Mouse (Mus musculus) MEL-GATA-1-ER (cell line): ENCODE results near the gene Isg15.

ENCODE experiments used
- DNase-seq: peaks from one replicate; pipeline ENCODE4 v3.0.0-alpha.2; 2012; ENCODE audit warnings: low read depth; ENCODE audit errors: extremely low read depth

The Isg15 gene

DNA sequence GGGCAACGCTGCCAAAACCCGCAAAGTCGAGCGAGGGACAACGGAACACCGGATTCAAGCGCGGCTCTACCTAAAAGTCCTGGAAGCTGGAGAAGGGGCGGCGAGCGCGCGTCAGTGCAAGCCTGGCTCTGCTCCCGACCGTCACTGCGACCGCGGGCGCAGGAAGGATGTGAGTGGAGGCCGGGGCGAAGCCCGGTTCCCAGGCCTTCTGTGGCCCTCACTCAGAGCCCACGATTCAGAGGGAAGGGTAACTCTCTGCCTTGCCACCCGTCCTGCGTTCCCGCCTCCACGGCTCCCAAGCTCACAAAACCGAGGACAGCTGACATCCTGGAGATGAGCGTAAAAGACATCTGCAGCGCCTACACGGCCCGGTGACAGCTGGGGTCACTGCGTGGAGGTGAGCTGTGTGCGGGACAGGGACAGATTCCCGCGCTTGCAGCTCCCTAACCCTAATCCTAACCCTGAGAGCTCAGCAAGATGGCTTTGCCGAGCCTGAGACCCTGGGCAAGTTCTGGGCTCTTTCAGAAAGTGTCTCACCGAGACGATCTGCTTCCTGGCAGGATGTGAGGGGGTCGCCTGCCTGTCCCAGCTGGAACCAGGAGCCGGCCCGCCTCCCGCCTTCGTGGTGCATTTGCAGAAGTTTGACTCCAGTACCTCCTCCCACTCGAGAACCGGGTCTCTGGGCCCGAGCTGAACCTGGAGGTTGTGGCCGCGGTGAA is 3.0 kb upstream of the Isg15 start:
- no peak for DNase-seq

DNA sequence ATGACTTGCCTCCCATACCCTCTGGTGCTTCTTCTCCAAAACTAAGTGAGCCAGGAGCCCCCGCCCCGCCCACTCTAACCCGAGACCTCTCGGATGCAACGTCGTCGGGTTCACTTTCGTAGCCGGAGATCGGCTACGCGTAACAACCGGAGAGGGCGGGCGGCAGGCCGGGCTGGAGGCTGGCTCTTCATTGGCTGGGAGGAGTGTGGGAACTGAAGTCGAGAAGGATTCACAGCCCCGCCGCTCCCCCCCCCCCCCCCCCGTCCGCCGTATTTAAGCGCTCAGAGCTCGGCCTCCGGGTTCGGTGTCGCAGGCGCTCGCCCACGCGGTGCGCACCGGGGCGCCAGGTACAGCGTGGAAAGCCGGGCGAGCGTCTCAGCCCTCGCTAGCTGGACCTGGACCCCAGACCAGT is 2.4 kb upstream of the Isg15 start, which contains the start of gene AW011738:
TSS of gene AW011738 (plus strand) at position 304 of the 412 bp plus-strand sequence.
- DNase-seq = peak; percentile 81

DNA sequence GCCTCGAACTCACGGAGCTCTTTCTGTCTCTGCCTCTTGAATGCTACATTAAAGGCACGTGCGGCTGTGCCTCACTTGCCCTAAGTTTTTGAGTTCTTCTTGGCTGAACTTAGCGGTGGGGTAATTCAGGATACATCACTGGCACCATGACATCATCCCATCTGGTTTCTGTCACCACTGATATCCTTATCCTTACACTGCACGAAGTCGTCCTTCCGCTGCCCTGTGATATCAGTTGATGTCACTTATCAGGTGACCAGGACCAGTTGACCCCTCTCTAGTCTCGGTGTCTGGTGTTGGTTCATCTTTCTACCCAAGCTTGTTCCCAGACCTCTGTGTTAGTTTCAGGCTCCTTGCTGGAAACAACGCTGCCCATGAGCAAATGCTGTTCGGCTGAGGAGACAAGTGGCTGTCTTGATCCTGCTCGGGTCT is 1.9 kb upstream of the Isg15 start:
- peak; percentile 83 for DNase-seq

DNA sequence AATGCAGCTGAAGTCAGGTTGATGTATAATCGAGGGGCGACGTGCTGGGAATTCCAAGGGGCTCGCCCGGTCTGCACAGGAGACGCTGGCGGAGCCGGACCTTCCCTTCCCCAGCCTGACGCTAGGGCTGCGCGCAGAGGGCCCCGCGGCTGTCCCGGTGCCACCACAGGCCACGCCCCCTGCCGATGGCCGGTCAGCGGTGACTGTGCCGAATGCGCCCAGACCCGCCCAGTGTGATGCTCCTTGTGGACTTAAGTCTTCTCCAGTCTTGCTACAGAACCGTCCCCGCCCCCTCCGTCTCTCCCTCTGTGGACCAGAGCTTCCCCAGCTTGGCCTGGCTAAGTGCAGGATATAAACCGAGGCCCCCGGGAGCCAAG is 2.8 kb downstream of the Isg15 start:
- DNase-seq = no peak

DNA sequence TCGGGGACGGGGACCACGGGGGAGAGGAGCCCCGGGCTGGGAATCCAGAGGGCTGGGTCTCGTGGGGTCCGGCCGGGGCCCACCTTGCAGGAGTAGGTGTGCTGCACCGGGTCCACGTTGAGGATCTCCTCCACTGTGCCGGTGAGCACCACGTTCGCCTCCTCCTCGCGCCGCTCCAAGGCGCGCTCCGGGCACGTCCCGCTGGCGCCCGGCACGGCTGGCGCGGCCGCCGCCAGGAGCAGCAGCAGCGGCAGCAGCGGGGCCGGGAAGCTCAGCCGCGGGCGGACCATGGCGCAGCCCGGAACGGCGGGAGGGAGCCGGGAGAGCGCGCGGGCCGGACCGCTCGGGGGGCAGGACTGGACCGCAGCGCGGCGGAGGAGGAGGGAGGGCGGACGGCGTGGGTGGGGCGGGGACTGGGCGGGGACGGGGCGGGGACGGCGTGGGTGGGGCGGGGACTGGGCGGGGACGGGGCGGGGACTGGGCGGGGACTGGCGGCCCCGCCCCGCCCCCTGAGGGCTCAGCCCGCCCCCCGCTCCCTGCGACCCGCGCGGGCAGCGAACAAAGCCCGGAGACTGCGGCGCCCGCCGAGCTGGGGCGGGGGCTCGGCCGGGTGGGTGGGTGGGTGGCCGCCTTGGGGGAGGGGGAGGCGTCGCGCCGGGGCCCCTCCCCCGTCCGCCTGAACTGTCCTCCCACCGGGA is 3.3 kb downstream of the Isg15 start, which contains the start of gene Agrn:
TSS of gene Agrn (minus strand) at position 358 of the 698 bp plus-strand sequence.
- DNase-seq = no peak

DNA sequence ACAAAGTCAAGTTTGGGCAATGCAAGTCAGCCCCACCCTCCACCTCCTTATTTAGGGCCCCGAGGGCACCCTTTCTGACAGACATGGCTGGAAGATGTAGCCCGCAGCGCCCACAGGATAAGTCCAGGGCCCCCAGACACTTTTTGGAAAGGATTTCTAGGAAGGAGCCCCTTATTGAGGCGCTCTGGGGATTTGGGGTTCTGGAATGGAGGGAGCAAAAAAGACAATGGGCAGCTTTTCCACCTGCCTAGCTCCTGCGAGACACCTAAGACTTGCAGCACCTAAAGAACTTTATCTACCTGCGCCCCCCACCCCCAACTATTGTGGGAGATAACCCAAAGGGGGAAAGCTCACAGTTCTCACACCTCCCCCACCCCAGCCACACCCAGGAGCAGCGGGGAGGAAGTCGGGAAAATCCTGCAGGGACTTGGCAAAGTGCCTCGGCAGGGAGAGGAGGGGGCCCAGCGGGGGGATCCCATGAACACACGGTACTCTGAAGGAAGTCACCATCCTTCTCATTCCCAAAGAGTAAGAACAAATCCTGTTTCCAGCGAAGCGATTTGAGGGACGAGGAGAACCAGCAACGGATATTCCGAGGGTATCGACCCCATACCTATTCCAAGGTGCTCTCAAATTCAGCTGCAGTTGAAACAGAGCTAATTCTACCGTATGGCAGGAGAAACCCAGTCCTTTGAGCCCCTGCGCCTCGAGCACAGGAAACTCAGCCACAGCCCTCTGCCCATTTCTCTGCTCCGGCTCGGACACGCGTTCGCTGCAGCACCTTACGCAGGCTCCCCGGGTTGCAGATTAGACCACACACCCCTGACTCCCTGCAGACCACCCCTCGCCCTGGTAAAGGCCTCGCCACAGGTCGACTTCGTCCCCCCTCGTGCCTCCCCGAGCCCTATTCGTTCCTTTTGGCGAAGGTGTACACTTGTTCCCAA is 4.4 kb downstream of the Isg15 start:
- no peak for DNase-seq

DNA sequence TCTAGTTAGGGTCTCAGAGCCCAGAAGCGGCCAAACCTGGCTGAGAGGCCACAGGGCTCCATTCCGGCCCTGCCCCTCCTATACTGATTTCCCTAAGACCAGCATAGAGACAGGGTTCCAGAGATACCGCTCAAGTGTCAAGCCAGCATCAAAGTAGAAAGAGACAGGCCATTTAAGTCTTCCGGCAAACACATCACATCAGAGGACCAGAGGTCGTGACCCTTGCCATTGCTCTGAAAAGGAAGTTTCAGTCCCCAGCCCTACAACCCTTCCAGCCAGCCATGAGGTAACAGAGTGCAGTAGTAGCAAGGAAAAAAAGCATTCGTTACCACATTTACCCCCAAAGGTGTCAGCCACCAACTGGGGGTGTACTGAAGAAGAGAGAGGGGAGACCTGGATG is 6.3 kb downstream of the Isg15 start:
- no peak for DNase-seq

DNA sequence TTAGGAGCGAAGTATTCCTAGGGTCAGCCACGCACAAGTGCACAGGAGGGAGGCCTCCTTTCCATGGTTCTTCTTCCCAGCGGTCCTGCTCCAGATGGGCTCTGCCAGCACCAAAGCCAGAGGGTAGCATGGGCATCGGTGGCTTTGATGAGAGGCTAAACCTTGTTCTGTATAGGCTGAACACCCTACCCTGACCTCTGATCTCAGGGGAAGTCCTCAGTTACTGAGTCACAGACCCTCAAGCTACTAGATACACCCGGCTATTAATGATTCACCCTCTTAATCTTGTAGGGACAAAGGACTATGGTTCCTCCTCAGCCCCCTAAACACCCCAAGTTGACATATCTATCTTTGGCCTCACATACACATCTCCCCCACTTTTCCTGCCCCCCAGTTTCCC is 6.7 kb downstream of the Isg15 start:
- DNase-seq = no peak

DNA sequence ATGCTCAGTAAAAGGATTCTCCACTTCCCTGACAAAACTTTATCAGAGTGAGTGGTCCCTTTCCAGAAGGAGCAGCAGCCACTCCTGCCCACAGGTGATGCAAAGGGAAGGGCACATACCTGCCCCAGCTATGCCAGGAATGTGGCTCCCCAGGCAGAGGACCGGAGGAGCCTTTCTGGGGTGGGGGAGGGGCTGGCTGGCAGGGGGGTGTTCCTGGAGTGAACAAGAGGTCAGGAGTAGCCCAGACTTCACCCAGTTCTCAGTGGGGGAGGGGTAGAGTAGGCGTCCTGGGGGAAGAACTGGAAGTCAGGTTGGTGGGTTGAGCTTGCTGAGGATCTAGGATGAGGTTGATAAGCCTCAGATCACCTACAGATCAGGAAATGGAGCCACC is 7.4 kb downstream of the Isg15 start:
- DNase-seq = no peak

DNA sequence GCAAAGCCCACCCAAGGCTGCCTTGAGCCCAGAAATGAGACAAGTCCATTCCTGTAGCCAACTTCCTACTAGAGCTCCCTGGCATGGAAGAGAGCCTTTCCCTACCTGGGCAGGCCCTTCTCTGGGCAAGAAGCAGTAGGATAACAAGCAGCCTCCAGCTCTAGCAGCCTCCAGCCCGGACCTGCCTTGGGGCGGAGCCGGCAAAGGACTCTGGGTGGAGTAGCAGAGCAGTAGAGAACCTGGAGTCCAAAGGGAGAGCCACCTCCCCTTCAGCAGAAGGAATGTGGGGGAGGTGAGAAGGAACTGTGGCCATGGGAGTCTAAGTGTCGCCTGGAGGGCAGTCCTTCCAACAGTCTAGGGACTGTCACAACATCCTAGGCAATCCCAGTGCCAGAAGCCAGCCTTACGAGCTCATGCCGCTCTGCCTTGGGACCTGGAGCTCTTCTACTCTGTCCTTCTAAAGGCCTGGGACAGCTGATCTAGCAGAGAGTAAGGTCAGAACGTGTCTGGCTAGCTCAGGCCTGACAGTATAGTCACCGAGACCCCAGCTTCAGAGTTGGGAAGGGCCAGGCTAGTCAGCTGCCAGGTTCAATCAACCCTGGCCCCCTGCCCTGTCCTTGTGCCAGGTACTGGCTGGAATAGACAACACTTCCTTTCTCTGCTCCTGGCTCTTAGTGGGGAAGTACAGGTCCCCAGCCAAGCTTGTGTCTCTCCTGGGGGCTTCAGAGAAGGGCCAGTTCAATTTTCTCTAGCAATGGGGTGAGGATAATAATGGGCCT is 8.0 kb downstream of the Isg15 start:
- no peak for DNase-seq

DNA sequence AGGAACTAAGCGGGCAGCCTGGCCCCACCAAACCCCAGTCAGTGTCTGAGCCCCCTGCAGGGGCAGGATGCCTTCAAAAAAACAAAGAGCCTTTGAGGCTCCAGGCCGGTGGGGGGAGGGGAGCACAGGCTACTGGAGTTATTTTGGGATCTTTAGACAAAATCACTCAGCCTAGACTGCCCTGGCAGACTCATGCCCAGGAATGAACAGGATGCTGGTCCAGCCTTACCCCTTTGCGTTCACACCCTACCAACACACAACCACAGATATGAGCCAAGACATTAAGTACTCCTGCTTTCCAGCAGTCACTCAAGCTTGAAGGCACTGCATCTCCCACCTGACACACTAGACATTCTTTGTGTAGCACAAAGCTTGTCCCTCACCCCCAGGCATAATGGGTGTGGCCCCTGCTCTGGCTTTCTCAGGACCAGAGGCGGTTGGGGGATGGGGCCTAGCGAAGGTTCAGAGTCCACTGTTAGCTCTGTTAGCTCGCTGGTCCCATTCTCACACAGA is 11.8 kb downstream of the Isg15 start:
- DNase-seq = no peak

DNA sequence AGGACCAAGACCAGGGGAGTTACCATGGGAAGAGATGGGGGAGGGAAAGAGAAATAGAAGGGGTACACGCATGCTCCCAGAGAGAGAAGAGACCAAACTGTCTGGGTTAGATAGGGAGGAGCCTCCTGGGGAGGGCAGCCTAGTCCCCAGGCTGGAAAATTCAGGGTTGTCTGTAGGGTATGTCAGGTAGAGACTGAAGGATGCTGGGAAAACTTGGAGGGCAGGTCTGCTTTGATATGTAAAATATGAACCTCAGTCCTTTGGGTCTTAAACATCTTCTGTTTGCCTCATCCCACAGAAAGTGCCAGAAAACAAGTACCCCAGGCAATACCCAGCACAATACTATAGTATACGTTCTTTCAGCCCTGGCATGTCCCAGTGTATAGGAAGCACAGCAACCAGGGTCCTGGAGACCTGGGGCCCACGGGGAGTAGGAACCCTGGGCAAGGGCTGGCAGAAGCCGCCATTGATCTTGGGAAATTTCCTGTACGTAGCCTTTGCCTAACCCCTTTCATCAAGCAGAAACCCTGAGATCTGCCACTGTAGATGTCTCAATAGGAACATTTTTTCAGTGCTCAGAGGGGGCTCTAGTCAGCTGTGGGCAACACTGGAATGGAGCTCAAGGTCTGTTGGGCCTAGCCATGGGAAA is 12.3 kb downstream of the Isg15 start:
- no peak for DNase-seq

DNA sequence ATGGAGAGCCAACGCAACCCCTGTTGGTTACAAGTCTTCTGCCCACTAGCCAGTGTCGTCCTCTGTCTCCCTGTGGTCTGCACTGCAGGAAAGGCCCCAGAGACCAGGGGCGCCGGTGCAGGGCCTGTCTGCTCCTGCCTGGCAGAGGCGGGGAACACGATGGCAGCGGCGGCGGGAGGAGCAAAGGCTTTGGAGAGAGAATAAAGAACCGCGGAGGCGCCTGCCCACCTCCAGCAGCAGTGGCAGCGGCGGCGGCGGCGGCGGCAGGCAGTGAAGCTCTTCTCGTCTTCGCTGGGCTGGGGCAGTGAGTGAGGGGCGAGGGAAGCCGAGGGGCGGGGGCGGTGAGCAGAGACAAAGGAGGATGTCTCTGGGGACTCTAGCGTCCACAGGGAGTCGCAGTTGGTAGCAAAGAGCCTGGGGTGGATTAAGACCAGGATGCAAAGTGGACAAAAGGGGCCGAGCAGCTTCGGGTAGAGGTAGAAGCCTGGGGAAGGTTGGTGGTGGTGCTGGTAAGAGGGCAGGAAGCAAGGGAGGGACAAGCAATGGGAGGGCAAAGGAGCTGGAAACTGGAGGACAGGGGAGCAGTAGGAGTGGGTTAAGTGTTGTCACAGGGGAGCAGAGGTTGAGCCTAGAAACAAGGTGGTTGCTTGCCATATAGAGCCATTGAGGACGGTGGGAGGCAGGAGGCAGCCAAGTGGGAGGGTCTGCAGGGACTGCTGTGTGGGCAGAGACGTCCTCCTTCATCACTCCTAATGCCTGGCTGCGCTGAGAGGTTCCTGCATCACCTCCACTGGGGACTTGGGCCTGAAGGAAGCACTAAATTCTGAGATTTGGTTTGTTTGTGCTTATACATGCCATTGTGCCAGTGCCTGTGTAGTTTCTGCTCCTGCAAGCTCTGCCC is 14.4 kb downstream of the Isg15 start:
- no peak for DNase-seq

DNA sequence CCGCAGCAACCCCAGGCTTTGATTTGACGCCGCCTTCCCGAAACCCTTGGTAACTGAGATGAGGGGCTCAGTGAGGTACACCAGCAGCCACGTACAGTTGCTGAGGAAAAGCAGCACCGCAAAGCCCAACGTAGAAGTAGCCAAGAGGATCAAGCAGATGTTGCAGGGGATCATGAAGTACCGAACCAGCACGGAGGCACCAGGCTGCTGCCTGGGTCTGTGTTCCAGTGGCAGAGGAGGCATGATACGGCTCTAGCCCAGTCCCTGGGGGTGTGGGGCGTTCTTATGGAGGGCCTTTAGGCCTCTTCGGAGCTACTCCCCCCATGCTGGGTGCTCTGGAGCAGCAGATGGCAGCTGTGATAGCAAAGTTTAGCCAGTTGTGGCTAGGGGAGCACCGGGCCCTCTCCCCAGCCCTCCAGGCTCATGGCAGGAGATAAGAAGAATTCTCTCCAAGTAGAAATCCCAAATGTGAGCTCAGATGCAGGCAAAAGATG is 15.1 kb downstream of the Isg15 start:
- peak; percentile 73 for DNase-seq

DNA sequence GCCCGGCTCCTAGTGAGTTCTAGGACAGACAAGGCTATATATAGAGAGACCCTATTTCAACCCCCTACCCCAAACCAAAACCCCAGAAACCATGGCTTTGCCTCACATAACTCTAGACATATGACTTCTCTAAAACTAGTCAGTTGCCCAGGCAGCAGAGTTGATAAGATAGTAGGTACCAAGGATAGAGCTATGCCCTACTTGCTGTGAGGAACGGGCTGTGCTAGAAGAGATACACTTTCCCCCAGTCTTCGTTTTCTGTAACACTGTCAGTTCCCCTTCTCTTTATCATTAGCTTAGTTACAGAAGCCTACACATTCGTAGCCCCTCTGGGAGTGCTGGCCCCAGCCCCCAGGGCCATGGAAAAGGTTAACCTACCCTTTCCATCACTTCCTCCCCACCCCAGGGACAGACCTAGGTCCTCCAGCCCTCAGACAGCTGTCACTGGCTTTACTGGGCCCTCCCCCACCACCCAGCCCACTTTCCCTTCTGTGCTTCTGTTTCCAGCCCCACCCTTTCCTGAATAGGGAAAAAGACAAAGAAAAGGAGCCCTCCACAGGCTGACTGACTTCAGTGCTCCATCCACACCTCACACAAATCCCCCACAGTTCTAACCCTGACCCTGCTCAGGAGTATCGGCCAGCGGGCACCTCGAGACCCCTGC is 16.2 kb downstream of the Isg15 start:
- DNase-seq = peak; percentile 86

DNA sequence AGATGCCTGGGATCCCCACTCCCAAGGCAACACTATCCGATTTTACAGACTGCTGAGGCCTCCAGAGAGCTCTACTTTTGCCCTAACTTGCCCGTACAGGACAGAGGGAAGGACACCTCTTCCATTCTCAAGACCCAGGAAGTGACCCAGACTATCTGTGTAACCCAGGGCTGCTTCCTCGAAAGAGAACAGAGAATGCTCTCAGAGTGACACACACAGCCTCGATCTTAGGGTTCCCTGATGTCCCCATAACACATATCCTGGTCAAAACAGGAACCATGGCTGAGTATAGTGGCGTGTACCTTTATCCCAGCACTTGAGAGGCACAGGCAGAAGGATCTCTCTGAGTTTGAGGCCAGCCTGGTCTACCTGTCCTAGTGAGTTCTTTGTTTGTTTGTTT is 16.9 kb downstream of the Isg15 start:
- no peak for DNase-seq

DNA sequence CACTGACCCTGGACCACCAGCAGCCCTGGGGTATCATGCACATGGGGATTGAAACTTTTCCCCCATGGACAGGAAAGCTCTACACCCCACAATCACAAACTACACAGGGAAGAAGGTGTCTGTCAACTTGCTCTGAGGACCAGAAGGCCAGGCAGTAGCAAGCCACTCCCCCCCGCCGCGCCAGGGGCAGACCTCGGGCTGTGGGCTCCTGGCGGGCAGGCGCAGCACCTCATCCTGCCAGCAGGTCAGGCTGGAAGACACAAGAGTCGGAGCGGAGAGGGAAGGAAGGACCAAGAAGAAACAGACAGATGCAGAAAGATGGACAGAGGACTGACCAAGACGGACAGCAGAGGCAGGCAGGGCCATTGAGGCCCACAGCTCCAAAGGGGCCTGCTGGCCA is 23.0 kb downstream of the Isg15 start:
- DNase-seq = no peak

DNA sequence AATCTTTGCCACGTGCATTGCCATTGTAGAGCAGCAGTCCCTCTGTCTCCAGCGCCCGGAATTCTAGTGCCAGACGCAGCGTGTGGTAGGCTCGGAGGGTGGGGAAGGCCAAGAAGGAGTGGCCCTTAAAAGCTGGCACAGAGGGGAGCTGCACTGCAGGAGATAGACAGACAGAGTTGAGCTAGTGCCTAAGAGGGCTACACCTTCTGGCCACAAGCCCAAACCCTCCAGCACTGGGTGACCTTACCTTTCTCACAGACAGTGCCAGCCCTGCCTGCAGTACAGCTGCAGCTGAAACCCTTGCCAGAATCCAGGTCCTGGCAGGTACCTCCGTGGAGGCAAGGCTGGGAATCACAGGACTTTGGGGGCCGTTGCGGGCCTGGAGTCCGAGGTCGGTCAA is 28.8 kb downstream of the Isg15 start:
- DNase-seq = no peak

DNA sequence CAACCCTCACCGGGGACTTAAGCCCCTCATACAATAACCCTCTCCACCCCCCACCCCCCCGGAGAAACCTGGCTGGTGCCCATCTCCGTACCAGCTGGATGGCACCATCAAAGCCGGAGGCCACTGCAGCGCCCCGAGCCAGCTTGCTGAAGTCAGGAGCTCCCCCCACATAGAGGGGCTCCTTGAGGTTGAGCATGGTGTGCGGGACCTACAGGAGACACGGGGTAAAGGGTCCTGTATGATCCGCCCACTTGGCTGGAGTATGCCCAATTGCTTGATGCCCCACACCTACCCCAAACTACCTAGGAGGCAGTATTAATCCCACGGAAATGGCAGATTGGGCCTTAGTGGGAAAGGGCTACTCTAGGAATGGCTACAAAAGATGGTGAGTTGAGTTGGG is 31.5 kb downstream of the Isg15 start:
- no peak for DNase-seq
